In genomic region chr11:60698806-60699523, GRCm38 (mm10) we compare ENCODE assay signal across 8 mouse cellular contexts. TPM values are rescaled to one million over a fixed set of nuclear protein-coding genes. Genes with fewer than 3 reads are reported as not detected.
DNase-seq lines count a peak whose midpoint lies in the region; ATAC-seq lines count a peak whose summit lies in the region.

No protein-coding gene starts in this region.

- H3K27me3 ChIP-seq in forebrain, embryonic 13.5 days: no peaks in the 10 kb centered on the region
- H3K27me3 ChIP-seq in lung, embryonic 16.5 days (ENCODE audit: control insufficient read depth, insufficient read depth, low read depth, low read length): no peaks in the 10 kb centered on the region

- H3K27ac ChIP-seq in brown adipose tissue, adult 24 weeks (replicated peaks; ENCODE audit: low read depth, low read length): peak overlapping the region; percentile 91
- H3K27ac ChIP-seq in forebrain, embryonic 13.5 days: peak overlapping the region; percentile 88
- peak overlapping the region; percentile 96 for H3K27ac ChIP-seq in lung, embryonic 16.5 days (ENCODE audit: low read length)

- H3K36me3 ChIP-seq in forebrain, embryonic 13.5 days (ENCODE audit: poor library complexity, severe bottlenecking): peaks cover 12% of the 10 kb centered on the region; the same call in 1 of the 2 replicates
- no peaks in the 10 kb centered on the region for H3K36me3 ChIP-seq in lung, embryonic 16.5 days (ENCODE audit: control insufficient read depth, insufficient read depth, low read length)

- 0 out of 2 replicates have a peak, but pooled peaks cover 2% of the 10 kb centered on the region for H3K4me1 ChIP-seq in brown adipose tissue, adult 24 weeks (ENCODE audit: control insufficient read depth, insufficient read depth, insufficient read length, low read length)
- H3K4me1 ChIP-seq in forebrain, embryonic 13.5 days: peaks cover 47% of the 10 kb centered on the region
- H3K4me1 ChIP-seq in lung, embryonic 16.5 days (replicated peaks; ENCODE audit: control insufficient read depth, insufficient read depth, low read length): peaks cover 19% of the 10 kb centered on the region

- DNase-seq in Muller cell, postnatal 12 days (ENCODE audit: inconsistent ontology term): peak; percentile 84
- peak; percentile 88 for DNase-seq in heart, postnatal 10 days
- peak; percentile 88 to 89 for DNase-seq in kidney, postnatal 25 days
- peak; percentile 63 for DNase-seq in ovary, postnatal 14 days (ENCODE audit: low spot score)

- intact Hi-C loops in heart, postnatal 10 days (cut with DNase I): loop anchor here (1.0 to 5.0 kb wide), 4 partner anchors 28 to 393 kb away; partner anchors contain the start of genes Dhrs7b, Flii and Tmem11

- H3K9ac ChIP-seq in forebrain, embryonic 13.5 days: peak overlapping the region; percentile 95
- peak overlapping the region; percentile 84 for H3K9ac ChIP-seq in lung, embryonic 16.5 days (ENCODE audit: low read length)

- H3K4me3 ChIP-seq in brown adipose tissue, adult 24 weeks (ENCODE audit: insufficient read depth, low read depth, low read length): peak overlapping the region; percentile 87
- peak overlapping the region; percentile 74 for H3K4me3 ChIP-seq in forebrain, embryonic 13.5 days
- peak overlapping the region; percentile 72 for H3K4me3 ChIP-seq in lung, embryonic 16.5 days (ENCODE audit: low read length)

- H3K4me2 ChIP-seq in forebrain, embryonic 13.5 days: peak overlapping the region; percentile 92
- H3K4me2 ChIP-seq in lung, embryonic 16.5 days (ENCODE audit: low read depth, low read length): peak overlapping the region; percentile 64

- H3K9me3 ChIP-seq in forebrain, embryonic 13.5 days (replicated peaks): no peaks in the 10 kb centered on the region
- no peaks in the 10 kb centered on the region for H3K9me3 ChIP-seq in lung, embryonic 16.5 days (ENCODE audit: control insufficient read depth, low read length)

- 1% methylated on average over 21 of the region's 22 CpGs for WGBS in forebrain, embryonic 13.5 days
- WGBS in lung, embryonic 16.5 days: 4% methylated on average over 22 of the region's 22 CpGs

- ATAC-seq in forebrain, embryonic 13.5 days: peak; percentile 54
- ATAC-seq in lung, embryonic 16.5 days (ENCODE audit: low read depth): peak; percentile 72
- no peak for ATAC-seq in megakaryocyte progenitor cell, adult 5-6 weeks (replicated peaks; ENCODE audit: poor library complexity)

RNA-seq across cellular contexts. Expression of gene Llgl1, which starts 0.6 kb away (rescaled TPM):
- 4.3 and 4.4 TPM in 2 replicates for polyA plus RNA-seq in brown adipose tissue, adult 24 weeks (2012; ENCODE audit: insufficient read depth, insufficient read length, missing spikeins)
- 97.5 and 110 TPM in 2 replicates for polyA plus RNA-seq in forebrain, embryonic 13.5 days (2015; fragmentation: Nextera tagmentation; extraction: Ambion mirVana)
- 10 to 100 TPM; 23.8 to 25.2 TPM for total RNA-seq in heart, postnatal 10 days (2021)
- polyA plus RNA-seq in lung, embryonic 16.5 days (2015; fragmentation: Nextera tagmentation; extraction: Ambion mirVana): 51.3 TPM in 2 replicates
- 5.4 and 5.6 TPM in 2 replicates for total RNA-seq in megakaryocyte progenitor cell, adult 5-6 weeks (2015)
- total RNA-seq in megakaryocyte progenitor cell, adult 5-6 weeks (2017): 4.1 and 6.7 TPM in 2 replicates

RNA-seq across cellular contexts. Expression of gene Flii, which starts 28.1 kb away (rescaled TPM):
- polyA plus RNA-seq in brown adipose tissue, adult 24 weeks (2012; ENCODE audit: insufficient read depth, insufficient read length, missing spikeins): 68.5 and 68.8 TPM in 2 replicates
- 64.2 and 72.5 TPM in 2 replicates for polyA plus RNA-seq in forebrain, embryonic 13.5 days (2015; fragmentation: Nextera tagmentation; extraction: Ambion mirVana)
- total RNA-seq in heart, postnatal 10 days (2021): 100 to 1,000 TPM; 106 to 117 TPM
- 90.8 and 98.7 TPM in 2 replicates for polyA plus RNA-seq in lung, embryonic 16.5 days (2015; fragmentation: Nextera tagmentation; extraction: Ambion mirVana)
- 62.6 and 80.2 TPM in 2 replicates for total RNA-seq in megakaryocyte progenitor cell, adult 5-6 weeks (2015)
- total RNA-seq in megakaryocyte progenitor cell, adult 5-6 weeks (2017): 133 and 138 TPM in 2 replicates

RNA-seq across cellular contexts. Expression of gene Mief2, which starts 29.2 kb away (rescaled TPM):
- polyA plus RNA-seq in brown adipose tissue, adult 24 weeks (2012; ENCODE audit: insufficient read depth, insufficient read length, missing spikeins): 23.5 and 30.7 TPM in 2 replicates
- polyA plus RNA-seq in forebrain, embryonic 13.5 days (2015; fragmentation: Nextera tagmentation; extraction: Ambion mirVana): 16.1 and 17.8 TPM in 2 replicates
- 10 to 100 TPM; 24.2 to 26.6 TPM for total RNA-seq in heart, postnatal 10 days (2021)
- polyA plus RNA-seq in lung, embryonic 16.5 days (2015; fragmentation: Nextera tagmentation; extraction: Ambion mirVana): 13.9 and 14.0 TPM in 2 replicates
- 2.2 and 2.4 TPM in 2 replicates for total RNA-seq in megakaryocyte progenitor cell, adult 5-6 weeks (2015)
- total RNA-seq in megakaryocyte progenitor cell, adult 5-6 weeks (2017): 3.8 and 4.6 TPM in 2 replicates
